Mouse (Mus musculus): ENCODE data around the gene Abt1. TPM values are rescaled to one million over a fixed set of nuclear protein-coding genes. Genes with fewer than 3 reads are reported as not detected.

Gene Abt1
- polyA plus RNA-seq, 1 experiment from 2014 or later, result 11.9 TPM

GRCm38 (mm10) chr13:23445561-23446320 is 22.1 kb upstream of the Abt1 start:
- no peaks in the 10 kb centered on the region for H3K36me3 ChIP-seq (ENCODE audit: control insufficient read depth, insufficient read depth, low read length)
- H3K9me3 ChIP-seq (ENCODE audit: control insufficient read depth, low read length), result no peaks in the 10 kb centered on the region
- peak overlapping the region; percentile 77 for H3K4me2 ChIP-seq (ENCODE audit: low read length)
- WGBS, result under 1% methylated on average over 55 of the region's 55 CpGs
- peak overlapping the region; percentile 76 for H3K9ac ChIP-seq (ENCODE audit: low read length)
- H3K27ac ChIP-seq (ENCODE audit: low read depth), result peak overlapping the region; percentile 96
- H3K4me3 ChIP-seq (ENCODE audit: low read depth, low read length), result peak overlapping the region; percentile 71
- peaks cover 7% of the 10 kb centered on the region for H3K4me1 ChIP-seq (replicated peaks; ENCODE audit: control insufficient read depth, insufficient read depth, low read length)
- peak; percentile 93 for ATAC-seq (replicated peaks; ENCODE audit: low FRiP score, low TSS enrichment, low read depth)
- DNase-seq (ENCODE audit: low spot score), result peak; percentile 100
- no peaks in the 10 kb centered on the region for H3K27me3 ChIP-seq (replicated peaks; ENCODE audit: control insufficient read depth, insufficient read depth, low read length)

- H3K9ac ChIP-seq (ENCODE audit: low read length), result peak overlapping the region; percentile 76
- peak overlapping the region; percentile 96 for H3K27ac ChIP-seq (ENCODE audit: low read depth)
- H3K4me3 ChIP-seq (ENCODE audit: low read depth, low read length), result peak overlapping the region; percentile 71
- 3% methylated on average over 10 of the region's 10 CpGs for WGBS
- H3K27me3 ChIP-seq (replicated peaks; ENCODE audit: control insufficient read depth, insufficient read depth, low read length), result no peaks in the 10 kb centered on the region
- no peaks in the 10 kb centered on the region for H3K36me3 ChIP-seq (ENCODE audit: control insufficient read depth, insufficient read depth, low read length)
- ATAC-seq (replicated peaks; ENCODE audit: low FRiP score, low TSS enrichment, low read depth) (no peak), DNase-seq (ENCODE audit: low spot score) (no peak)
- no peaks in the 10 kb centered on the region for H3K9me3 ChIP-seq (ENCODE audit: control insufficient read depth, low read length)
- H3K4me2 ChIP-seq (ENCODE audit: low read length), result peak overlapping the region; percentile 77
- H3K4me1 ChIP-seq (replicated peaks; ENCODE audit: control insufficient read depth, insufficient read depth, low read length), result peaks cover 7% of the 10 kb centered on the region
Observed at GRCm38 (mm10) chr13:23445156-23445555, 21.5 kb upstream of the Abt1 start.

DNA sequence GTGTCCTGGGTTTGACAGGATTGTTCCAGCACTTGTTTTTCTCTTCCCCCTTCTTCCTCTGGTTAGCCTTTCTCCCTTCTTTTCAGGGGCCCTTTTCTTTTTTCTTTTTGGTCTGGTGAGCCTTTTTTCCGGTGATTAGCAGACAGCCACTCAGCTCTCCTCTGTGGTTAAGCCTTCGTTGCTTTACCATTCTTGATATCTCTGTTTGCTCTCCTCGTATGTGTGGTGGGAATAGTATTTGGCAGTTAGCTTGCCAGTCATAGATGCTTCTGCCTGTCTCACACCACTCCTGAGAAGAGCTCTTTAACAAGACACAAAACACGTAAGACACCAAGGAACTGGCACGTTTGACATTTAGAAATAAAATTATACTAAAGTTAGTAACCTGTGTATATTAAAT is 20.8 kb upstream of the Abt1 start:
- Histone ChIP-seq H3K27me3 (replicated peaks; ENCODE audit: control insufficient read depth, insufficient read depth, low read length) (no peaks in the 10 kb centered on the region), H3K9me3 (ENCODE audit: control insufficient read depth, low read length) (no peaks in the 10 kb centered on the region), H3K4me1 (replicated peaks; ENCODE audit: control insufficient read depth, insufficient read depth, low read length) (peaks cover 7% of the 10 kb centered on the region), H3K9ac (ENCODE audit: low read length) (no peak overlapping the region), H3K36me3 (ENCODE audit: control insufficient read depth, insufficient read depth, low read length) (no peaks in the 10 kb centered on the region), H3K4me3 (ENCODE audit: low read depth, low read length) (peak overlapping the region; percentile 71; the same call in 1 of the 2 replicates), H3K27ac (ENCODE audit: low read depth) (0 out of 2 replicates have a peak overlapping the region, but pooled peaks have one; percentile 16), H3K4me2 (ENCODE audit: low read length) (peak overlapping the region; percentile 77)
- 57% methylated on average over 5 of the region's 5 CpGs for WGBS
- no peak for DNase-seq (ENCODE audit: low spot score)
- ATAC-seq (replicated peaks; ENCODE audit: low FRiP score, low TSS enrichment, low read depth), result no peak

DNA sequence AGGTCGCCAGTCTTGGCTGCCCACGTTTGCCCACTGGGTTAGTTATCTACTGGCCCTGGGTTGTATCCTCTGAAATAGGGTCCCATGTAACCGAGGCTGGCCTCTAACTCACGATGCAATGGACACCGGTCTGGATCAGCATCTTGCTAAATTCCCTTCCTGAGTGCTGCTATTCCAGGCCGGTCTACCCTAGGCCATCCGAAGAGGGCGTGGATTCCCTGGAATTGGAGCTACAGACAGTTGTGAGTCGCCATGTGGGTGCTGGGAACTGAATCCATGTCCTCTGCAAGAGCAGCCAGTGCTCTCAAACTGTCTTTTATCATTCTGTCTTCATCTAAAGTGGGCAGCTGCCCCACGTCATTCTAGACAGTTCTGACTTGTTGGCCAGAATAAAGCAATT is 16.2 kb upstream of the Abt1 start:
- Histone ChIP-seq H3K9me3 (ENCODE audit: control insufficient read depth, low read length) (no peaks in the 10 kb centered on the region), H3K4me2 (ENCODE audit: low read length) (no peak overlapping the region), H3K9ac (ENCODE audit: low read length) (no peak overlapping the region), H3K4me3 (ENCODE audit: low read depth, low read length) (no peak overlapping the region), H3K27me3 (replicated peaks; ENCODE audit: control insufficient read depth, insufficient read depth, low read length) (no peaks in the 10 kb centered on the region), H3K27ac (ENCODE audit: low read depth) (no peak overlapping the region), H3K4me1 (replicated peaks; ENCODE audit: control insufficient read depth, insufficient read depth, low read length) (peaks cover 17% of the 10 kb centered on the region), H3K36me3 (ENCODE audit: control insufficient read depth, insufficient read depth, low read length) (no peaks in the 10 kb centered on the region)
- WGBS, result 63% methylated on average over 10 of the region's 10 CpGs
- no peak for DNase-seq (ENCODE audit: low spot score)
- no peak for ATAC-seq (replicated peaks; ENCODE audit: low FRiP score, low TSS enrichment, low read depth)

DNA sequence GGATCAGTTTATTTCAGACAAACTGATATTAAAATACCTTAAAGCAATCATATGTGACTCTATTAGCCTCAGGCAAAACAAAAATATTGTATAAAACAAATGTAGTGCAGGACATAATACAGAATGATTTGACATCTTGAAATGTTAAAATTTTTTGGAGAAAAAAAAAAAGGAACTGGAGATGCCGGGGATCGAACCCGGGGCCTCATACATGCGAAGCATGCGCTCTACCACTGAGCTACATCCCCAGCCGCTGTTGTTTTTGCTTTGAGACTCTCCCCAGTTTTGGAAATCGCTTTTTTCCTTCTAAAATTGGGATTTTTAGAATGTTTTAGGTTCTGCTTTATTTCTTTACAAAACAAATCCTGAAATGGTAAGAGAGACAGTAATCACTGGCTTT is 14.9 kb upstream of the Abt1 start:
- DNase-seq (ENCODE audit: low spot score) (peak; percentile 85), ATAC-seq (replicated peaks; ENCODE audit: low FRiP score, low TSS enrichment, low read depth) (no peak)
- H3K27me3 ChIP-seq (replicated peaks; ENCODE audit: control insufficient read depth, insufficient read depth, low read length), result no peaks in the 10 kb centered on the region
- peaks cover 15% of the 10 kb centered on the region; the same call in 1 of the 2 replicates for H3K4me1 ChIP-seq (replicated peaks; ENCODE audit: control insufficient read depth, insufficient read depth, low read length)
- H3K36me3 ChIP-seq (ENCODE audit: control insufficient read depth, insufficient read depth, low read length), result no peaks in the 10 kb centered on the region
- 0% methylated on average over 7 of the region's 7 CpGs for WGBS
- H3K4me2 ChIP-seq (ENCODE audit: low read length), result peak overlapping the region; percentile 68
- H3K4me3 ChIP-seq (ENCODE audit: low read depth, low read length), result peak overlapping the region; percentile 70
- peak overlapping the region; percentile 40 for H3K9ac ChIP-seq (ENCODE audit: low read length)
- H3K27ac ChIP-seq (ENCODE audit: low read depth), result no peak overlapping the region
- H3K9me3 ChIP-seq (ENCODE audit: control insufficient read depth, low read length), result no peaks in the 10 kb centered on the region

DNA sequence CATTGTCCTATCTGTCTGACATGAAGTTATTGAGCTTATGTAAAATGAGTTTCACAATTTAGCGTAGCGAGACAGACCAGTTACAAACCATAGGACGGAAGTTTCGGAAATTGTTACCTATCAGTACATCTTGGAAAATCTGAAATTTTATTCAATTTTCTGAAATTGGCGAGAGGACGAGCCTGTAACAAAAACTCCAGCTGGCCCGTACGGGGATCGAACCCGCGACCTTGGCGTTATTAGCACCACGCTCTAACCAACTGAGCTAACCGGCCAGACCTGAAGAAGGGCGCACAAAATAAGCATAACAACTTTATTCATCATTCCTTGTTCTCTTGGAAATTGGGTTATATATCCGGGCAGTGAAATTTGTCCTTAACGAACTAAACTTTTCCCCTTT is 14.2 kb upstream of the Abt1 start:
- H3K4me1 ChIP-seq (replicated peaks; ENCODE audit: control insufficient read depth, insufficient read depth, low read length), result peaks cover 15% of the 10 kb centered on the region; the same call in 1 of the 2 replicates
- under 1% methylated on average over 17 of the region's 17 CpGs for WGBS
- DNase-seq (ENCODE audit: low spot score) (peak; percentile 96), ATAC-seq (replicated peaks; ENCODE audit: low FRiP score, low TSS enrichment, low read depth) (peak; percentile 86)
- H3K27me3 ChIP-seq (replicated peaks; ENCODE audit: control insufficient read depth, insufficient read depth, low read length), result no peaks in the 10 kb centered on the region
- peak overlapping the region; percentile 76; the same call in 1 of the 2 replicates for H3K27ac ChIP-seq (ENCODE audit: low read depth)
- no peaks in the 10 kb centered on the region for H3K36me3 ChIP-seq (ENCODE audit: control insufficient read depth, insufficient read depth, low read length)
- peak overlapping the region; percentile 68 for H3K4me2 ChIP-seq (ENCODE audit: low read length)
- peak overlapping the region; percentile 58 for H3K9ac ChIP-seq (ENCODE audit: low read length)
- H3K9me3 ChIP-seq (ENCODE audit: control insufficient read depth, low read length), result no peaks in the 10 kb centered on the region
- H3K4me3 ChIP-seq (ENCODE audit: low read depth, low read length), result peak overlapping the region; percentile 70

DNA sequence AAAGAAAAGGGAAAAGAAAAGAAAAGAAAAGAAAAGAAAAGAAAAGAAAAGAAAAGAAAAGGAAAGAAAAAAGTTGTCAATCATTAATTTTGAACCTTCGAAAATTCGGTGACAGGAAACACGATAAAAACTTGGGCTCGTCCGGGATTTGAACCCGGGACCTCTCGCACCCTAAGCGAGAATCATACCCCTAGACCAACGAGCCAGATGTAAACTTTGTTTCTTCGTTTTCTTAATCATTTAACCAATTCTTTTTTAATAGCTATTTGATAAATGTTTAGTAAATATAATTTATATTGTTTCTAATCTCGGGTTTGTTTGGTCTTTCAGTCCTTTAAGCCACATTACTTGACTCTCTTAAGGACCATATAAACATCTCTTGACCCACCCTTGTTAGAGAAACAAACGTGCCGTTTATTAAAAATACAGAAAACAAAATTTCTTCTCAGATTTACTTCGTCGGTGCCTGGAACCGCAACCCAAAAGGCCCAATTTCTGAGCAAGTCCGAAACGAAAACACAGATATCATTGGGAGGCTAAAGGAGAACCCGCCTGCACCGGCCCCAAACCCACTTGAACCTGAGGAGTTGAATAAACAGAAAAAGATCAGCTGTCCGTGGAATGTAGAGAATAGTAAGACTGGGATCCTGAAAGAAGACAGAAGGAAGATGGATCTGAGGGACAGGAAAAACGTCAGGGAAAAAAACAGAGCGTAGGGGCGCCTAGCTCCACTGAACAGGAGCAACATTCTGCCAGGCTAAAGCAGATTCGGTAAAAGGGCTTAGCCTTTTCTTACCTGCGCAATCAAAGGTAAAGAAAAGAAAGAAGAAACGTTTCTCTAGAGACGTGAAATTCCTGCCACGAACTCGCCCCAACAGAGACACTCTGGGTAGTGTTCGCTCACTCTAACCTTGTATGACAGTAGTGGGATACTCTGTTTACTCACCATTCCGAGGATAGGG is 13.5 kb upstream of the Abt1 start:
- H3K27ac ChIP-seq (ENCODE audit: low read depth), result peak overlapping the region; percentile 76
- ATAC-seq (replicated peaks; ENCODE audit: low FRiP score, low TSS enrichment, low read depth), result no peak
- peak overlapping the region; percentile 68 for H3K4me2 ChIP-seq (ENCODE audit: low read length)
- H3K4me3 ChIP-seq (ENCODE audit: low read depth, low read length), result peak overlapping the region; percentile 70
- no peaks in the 10 kb centered on the region for H3K27me3 ChIP-seq (replicated peaks; ENCODE audit: control insufficient read depth, insufficient read depth, low read length)
- H3K4me1 ChIP-seq (replicated peaks; ENCODE audit: control insufficient read depth, insufficient read depth, low read length), result peaks cover 15% of the 10 kb centered on the region; the same call in 1 of the 2 replicates
- H3K36me3 ChIP-seq (ENCODE audit: control insufficient read depth, insufficient read depth, low read length), result no peaks in the 10 kb centered on the region
- peak overlapping the region; percentile 58 for H3K9ac ChIP-seq (ENCODE audit: low read length)
- peak; percentile 86 for DNase-seq (ENCODE audit: low spot score)
- WGBS, result under 1% methylated on average over 32 of the region's 32 CpGs
- no peaks in the 10 kb centered on the region for H3K9me3 ChIP-seq (ENCODE audit: control insufficient read depth, low read length)

GRCm38 (mm10) chr13:23436231-23436661 is 12.6 kb upstream of the Abt1 start:
- Histone ChIP-seq H3K4me2 (ENCODE audit: low read length) (peak overlapping the region; percentile 65), H3K9ac (ENCODE audit: low read length) (no peak overlapping the region), H3K4me3 (ENCODE audit: low read depth, low read length) (peak overlapping the region; percentile 70), H3K27ac (ENCODE audit: low read depth) (no peak overlapping the region), H3K4me1 (replicated peaks; ENCODE audit: control insufficient read depth, insufficient read depth, low read length) (peaks cover 15% of the 10 kb centered on the region; the same call in 1 of the 2 replicates), H3K9me3 (ENCODE audit: control insufficient read depth, low read length) (no peaks in the 10 kb centered on the region), H3K36me3 (ENCODE audit: control insufficient read depth, insufficient read depth, low read length) (no peaks in the 10 kb centered on the region), H3K27me3 (replicated peaks; ENCODE audit: control insufficient read depth, insufficient read depth, low read length) (no peaks in the 10 kb centered on the region)
- peak; percentile 81 for DNase-seq (ENCODE audit: low spot score)
- no peak for ATAC-seq (replicated peaks; ENCODE audit: low FRiP score, low TSS enrichment, low read depth)
- 1% methylated on average over 11 of the region's 11 CpGs for WGBS
